Comparison of ENCODE assay signal across 8 mouse cellular contexts in the genomic region with DNA sequence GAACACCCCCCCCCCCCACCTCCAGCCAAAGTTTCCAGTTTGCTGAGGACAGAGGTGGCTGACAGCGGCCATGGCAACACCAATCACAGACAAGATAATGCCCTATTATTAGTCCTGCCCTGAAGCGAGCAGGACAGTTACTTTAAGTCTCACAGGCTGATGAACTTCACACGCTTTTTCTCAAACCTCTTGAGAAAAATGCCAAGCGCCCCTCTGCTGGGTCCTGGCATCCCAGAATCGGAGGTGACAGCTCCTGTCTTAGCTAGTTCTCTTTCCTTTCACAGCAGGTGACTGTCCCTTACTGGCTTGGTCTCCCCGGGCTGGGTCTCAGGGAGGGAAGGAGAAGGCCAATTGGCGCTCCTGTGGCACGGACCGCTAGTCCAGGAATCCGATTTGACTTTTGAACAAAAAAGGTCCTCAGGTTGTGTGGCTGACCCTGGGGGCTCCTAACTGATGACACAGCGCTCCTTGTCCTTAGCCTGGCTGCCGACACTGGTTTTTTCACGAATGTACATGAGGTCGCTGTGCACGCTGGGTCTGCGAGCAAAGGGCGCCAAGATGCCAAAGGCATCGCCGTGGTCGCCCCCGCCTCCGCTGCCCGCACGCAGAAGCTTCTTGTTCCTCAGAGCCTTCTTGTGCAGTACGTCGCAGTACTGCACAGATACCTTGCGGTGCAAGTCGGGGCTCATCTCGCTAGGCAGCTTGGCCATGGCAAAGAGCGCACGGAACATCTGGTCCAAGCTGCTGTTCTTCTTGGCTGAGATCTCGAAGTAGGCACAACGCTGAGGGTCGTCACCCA. TPM values are rescaled to one million over a fixed set of nuclear protein-coding genes. Genes with fewer than 3 reads are reported as not detected.
DNase-seq lines count a peak whose midpoint lies in the region; ATAC-seq and TF ChIP-seq lines count a peak whose summit lies in the region.

No protein-coding gene starts in this region.

- whole genome bisulfite sequencing in spleen, adult 2 months, result 18% methylated on average over 34 of the region's 34 CpGs
- WGBS in heart, embryonic 14.5 days, result 4% methylated on average over 34 of the region's 34 CpGs
- WGBS in liver, embryonic 15.5 days (ENCODE audit: insufficient replicate concordance), result 12% methylated on average over 34 of the region's 34 CpGs

- H3K4me1 ChIP-seq in spleen, adult 2 months (ENCODE audit: control insufficient read depth, insufficient read depth, insufficient read length), result peaks cover 3% of the 10 kb centered on the region; the same call in 1 of the 2 replicates
- H3K4me1 ChIP-seq in heart, embryonic 14.5 days (ENCODE audit: control insufficient read depth in 2 of 2, insufficient read depth in 2 of 2, low read length in 2 of 2), result peaks cover 46 to 68% of the 10 kb centered on the region in 2 experiments
- peaks cover 30% of the 10 kb centered on the region for H3K4me1 ChIP-seq in liver, embryonic 15.5 days (replicated peaks)

- peak overlapping the region; percentile 99 for H3K4me2 ChIP-seq in heart, embryonic 14.5 days (ENCODE audit: low read length)
- H3K4me2 ChIP-seq in liver, embryonic 15.5 days, result peak overlapping the region; percentile 86

- H3K27me3 ChIP-seq in spleen, adult 2 months (ENCODE audit: control insufficient read depth, insufficient read depth, low read length), result no peaks in the 10 kb centered on the region
- no peaks in the 10 kb centered on the region for H3K27me3 ChIP-seq in heart, embryonic 14.5 days (ENCODE audit: control insufficient read depth, insufficient read depth, low read length)
- H3K27me3 ChIP-seq in liver, embryonic 15.5 days, result peaks cover 38% of the 10 kb centered on the region

- no peaks in the 10 kb centered on the region for H3K9me3 ChIP-seq in heart, embryonic 14.5 days (ENCODE audit: control insufficient read depth, low read length)
- H3K9me3 ChIP-seq in liver, embryonic 15.5 days (replicated peaks), result no peaks in the 10 kb centered on the region

- peaks cover 1% of the 10 kb centered on the region; the same call in 1 of the 2 replicates for H3K36me3 ChIP-seq in spleen, adult 2 months (ENCODE audit: control insufficient read depth, insufficient read depth, low read length)
- peaks cover 16% of the 10 kb centered on the region for H3K36me3 ChIP-seq in heart, embryonic 14.5 days (ENCODE audit: control insufficient read depth, insufficient read depth, low read length)
- peaks cover 21% of the 10 kb centered on the region for H3K36me3 ChIP-seq in liver, embryonic 15.5 days (replicated peaks)

- DNase-seq in adrenal gland, adult 8-10 months, result peak; percentile 18
- DNase-seq in adrenal gland, postnatal 4 days (ENCODE audit: low spot score in 2 of 2), result no peak
- DNase-seq in spleen, adult 2 months (ENCODE audit: low read depth in 1 of 2, low spot score in 2 of 2), result no peak
- no peak for DNase-seq in spleen, adult 18-20 months
- peak; percentile 55 for DNase-seq in testis, postnatal 10 days (ENCODE audit: low spot score)

- H3K4me3 ChIP-seq in spleen, adult 2 months (ENCODE audit: extremely low read depth, insufficient read depth, insufficient read length), result peak overlapping the region; percentile 65; the same call in 1 of the 2 replicates
- peak overlapping the region; percentile 61 to 62 for H3K4me3 ChIP-seq in heart, embryonic 14.5 days (ENCODE audit: control insufficient read depth in 1 of 2, insufficient read depth in 1 of 2, low read depth in 1 of 2, low read length in 2 of 2)
- peak overlapping the region; percentile 54 for H3K4me3 ChIP-seq in liver, embryonic 15.5 days (replicated peaks)

- peak overlapping the region; percentile 80 for H3K9ac ChIP-seq in heart, embryonic 14.5 days (ENCODE audit: low read length)
- H3K9ac ChIP-seq in liver, embryonic 15.5 days, result no peak overlapping the region

- no peak for TF ChIP-seq CTCF in spleen, adult 2 months (IDR thresholded peaks at IDR 0.05; ENCODE audit: extremely low read depth, insufficient read depth, insufficient read length, insufficient replicate concordance)

- no peak overlapping the region for H3K27ac ChIP-seq in spleen, adult 2 months (ENCODE audit: insufficient read depth, low read length)
- H3K27ac ChIP-seq in heart, embryonic 14.5 days (replicated peaks in 1 of 2; ENCODE audit: control insufficient read depth in 1 of 2, insufficient read depth in 1 of 2, low read depth in 2 of 2, low read length in 2 of 2), result peak overlapping the region in 1 of 2 experiments; percentile 83; a peak in 1 of 4 replicates
- no peak overlapping the region for H3K27ac ChIP-seq in liver, embryonic 15.5 days (replicated peaks)

- no peak for TF ChIP-seq POLR2A in spleen, adult 2 months (IDR thresholded peaks at IDR 0.05; ENCODE audit: low read depth, low read length)

- ATAC-seq in heart, embryonic 14.5 days (ENCODE audit: insufficient number of reproducible peaks, insufficient read depth, low FRiP score, low read depth), result no peak
- no peak for ATAC-seq in liver, embryonic 15.5 days (ENCODE audit: insufficient read depth)
- no peak; the same call in 1 of the 2 replicates for ATAC-seq in granulocyte monocyte progenitor cell, adult 5-6 weeks (replicated peaks; ENCODE audit: poor library complexity, severe bottlenecking)

RNA-seq across cellular contexts. Expression of a gene that starts 1.2 kb away (rescaled TPM):
- total RNA-seq in adrenal gland, adult 8-10 months (2022), result 10 to 100 TPM; 19.1 to 34.7 (median 26.7) TPM
- 10 to 100 TPM; 20.7 to 21.6 TPM for total RNA-seq in adrenal gland, postnatal 4 days (2021)
- polyA plus RNA-seq in spleen, adult 2 months (2012; rRNA removed), result 0.82 and 0.85 TPM in 2 replicates
- polyA plus RNA-seq in heart, embryonic 14.5 days (2014; fragmentation: Nextera tagmentation; extraction: Ambion mirVana), result 8.1 and 8.3 TPM in 2 replicates
- polyA plus RNA-seq in liver, embryonic 15.5 days (2015; fragmentation: Nextera tagmentation; extraction: Ambion mirVana), result 0.96 and 1.3 TPM in 2 replicates
- total RNA-seq in granulocyte monocyte progenitor cell, adult 5-6 weeks (2014; fragmentation: Nextera tagmentation), result not detected in 2 replicates
- 0.72 and 1.1 TPM in 2 replicates for total RNA-seq in granulocyte monocyte progenitor cell, adult 5-6 weeks (2017)

RNA-seq across cellular contexts. Expression of a gene that starts 15.6 kb away (rescaled TPM):
- 10 to 100 TPM; 29.4 to 39.1 (median 33.2) TPM for total RNA-seq in adrenal gland, adult 8-10 months (2022)
- total RNA-seq in adrenal gland, postnatal 4 days (2021), result 10 to 100 TPM; 36.5 to 41.0 TPM
- polyA plus RNA-seq in spleen, adult 2 months (2012; rRNA removed), result 8.0 and 12.3 TPM in 2 replicates
- 46.7 and 47.6 TPM in 2 replicates for polyA plus RNA-seq in heart, embryonic 14.5 days (2014; fragmentation: Nextera tagmentation; extraction: Ambion mirVana)
- polyA plus RNA-seq in liver, embryonic 15.5 days (2015; fragmentation: Nextera tagmentation; extraction: Ambion mirVana), result 19.6 and 20.4 TPM in 2 replicates
- total RNA-seq in granulocyte monocyte progenitor cell, adult 5-6 weeks (2014; fragmentation: Nextera tagmentation), result 19.1 and 20.8 TPM in 2 replicates
- total RNA-seq in granulocyte monocyte progenitor cell, adult 5-6 weeks (2017), result 18.6 and 28.3 TPM in 2 replicates

Comparison
In these comparisons a context has a peak if more than half of its experiments do, and no peak if none do; other contexts are left out.
1. DNase-seq: peak in adrenal gland, adult 8-10 months (single experiment) and testis, postnatal 10 days (single experiment); none in adrenal gland, postnatal 4 days (0 of 2), spleen, adult 2 months (0 of 2) and spleen, adult 18-20 months (0 of 2).
2. RNA of a gene that starts 1.2 kb away (total RNA-seq): 19.1 to 34.7 TPM in adrenal gland, adult 8-10 months and 20.7 to 21.6 TPM in adrenal gland, postnatal 4 days; 0.72 to 1.1 TPM in granulocyte monocyte progenitor cell, adult 5-6 weeks; every median in the first group is over 4 times any median in the second.
3. Peak in every context shown above with its lines, with median percentiles within 50 percentile points of each other: H3K4me3 ChIP-seq.